Mouse (Mus musculus) thymus, adult 2 months (tissue): ENCODE results near the gene Hoxb9. TPM values are rescaled to one million over a fixed set of nuclear protein-coding genes. Genes with fewer than 3 reads are reported as not detected.
A peak's percentile ranks its signal among the peaks of the same experiment; 100 is the strongest.

Source experiments
- DNase-seq: peaks from one replicate; pipeline ENCODE4 v3.0.0; 2021
- H3K27ac ChIP-seq: fragments of 200-500 bp; 2 replicates; pipeline ENCODE4 v1.5.1; 2012; ENCODE audit warnings: low read length, control low read depth; ENCODE audit not compliant: control insufficient read depth, insufficient read depth
- H3K27me3 ChIP-seq: fragments of 200-500 bp; 2 replicates; pipeline ENCODE4 v1.6.1; 2012; ENCODE audit warnings: mild to moderate bottlenecking, low read length, moderate library complexity, mixed read lengths; ENCODE audit not compliant: control insufficient read depth, insufficient read depth
- H3K36me3 ChIP-seq: fragments of 200-500 bp; 2 replicates; pipeline ENCODE4 v1.6.1; 2012; ENCODE audit warnings: mild to moderate bottlenecking, low read length, moderate library complexity; ENCODE audit not compliant: control insufficient read depth, insufficient read depth
- H3K4me1 ChIP-seq: fragments of 200-500 bp; replicated peaks from 2 replicates; pipeline ENCODE4 v1.6.1; 2012; ENCODE audit warnings: low read length; ENCODE audit not compliant: control insufficient read depth, insufficient read depth
- H3K4me3 ChIP-seq: fragments of 200-500 bp; 2 replicates; pipeline ENCODE4 v1.5.1; 2012; ENCODE audit warnings: mild to moderate bottlenecking, low read length, control low read depth, moderate library complexity; ENCODE audit not compliant: control insufficient read depth, insufficient read depth
- CTCF ChIP-seq: fragments of 200-500 bp; IDR thresholded peaks from 2 replicates; pipeline ENCODE4 v1.5.1; 2012; ENCODE audit warnings: mild to moderate bottlenecking, control low read depth, low read length, moderate library complexity, borderline replicate concordance; ENCODE audit not compliant: control insufficient read depth, poor library complexity, insufficient read depth; ENCODE audit errors: extremely low read depth
- POLR2A ChIP-seq: fragments of 200-500 bp; IDR thresholded peaks from 2 replicates; pipeline ENCODE4 v1.6.1; 2012; ENCODE audit warnings: mild to moderate bottlenecking, low read length, control low read depth, moderate library complexity; ENCODE audit not compliant: control insufficient read depth, poor library complexity, insufficient read depth; ENCODE audit errors: extremely low read depth
- WGBS: fragments of 180-500 bp; shearing (Covaris S2); methylation state at CpG from one replicate; pipeline ENCODE4 v1.1.7; 2018; 5-methylcytosine and 5-hydroxymethylcytosine counted together
- polyA plus RNA-seq: library from polyadenylated mRNA; depleted of rRNA; stranded (reverse); fragments of >200 nt; gene quantifications from 2 replicates; pipeline ENCODE4 v1.2.3, GENCODE M21; 2012

Hoxb9 gene
- polyA plus RNA-seq, 1 experiment: 0.22 TPM

DNA sequence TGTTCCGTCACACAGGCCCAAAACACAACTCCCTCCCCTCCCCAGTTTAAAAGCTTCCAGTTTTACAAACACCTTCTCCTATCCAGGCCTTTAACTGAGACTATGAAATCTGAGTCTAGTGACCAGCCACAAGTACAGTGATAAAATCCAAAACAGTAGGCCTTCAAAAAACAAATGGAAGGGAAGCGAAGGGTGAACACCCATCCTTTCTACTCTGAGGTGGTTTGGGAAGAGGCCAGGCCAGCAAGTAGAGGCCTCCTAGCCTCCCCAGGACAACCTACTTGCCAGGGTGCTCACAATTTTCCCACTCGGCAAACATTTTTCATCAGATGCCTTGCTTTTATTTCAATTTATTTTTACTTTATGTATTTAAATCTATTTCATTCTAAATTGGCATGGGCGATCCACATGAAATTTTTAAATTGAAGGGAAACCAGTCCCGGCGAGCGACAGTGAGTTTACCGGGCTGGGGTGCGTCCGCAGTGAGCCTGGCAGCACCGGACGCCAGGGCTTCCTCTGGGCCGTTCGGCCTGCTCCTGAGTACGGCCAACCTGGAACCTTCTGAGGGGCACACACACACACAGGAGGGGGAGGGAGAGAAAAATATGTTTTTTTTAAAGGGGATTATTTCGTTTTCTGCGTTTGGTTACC, 19.6 kb downstream of the Hoxb9 start:
- 81% methylated on average over 17 of the region's 17 CpGs for WGBS
- no peak for DNase-seq
- no peaks in the 10 kb centered on the region for H3K36me3 ChIP-seq
- no peak for TF ChIP-seq CTCF
- no peak for TF ChIP-seq POLR2A
- H3K27ac ChIP-seq: no peak overlapping the region
- peaks cover 51% of the 10 kb centered on the region for H3K27me3 ChIP-seq
- H3K4me1 ChIP-seq: peaks cover 5% of the 10 kb centered on the region
- no peak overlapping the region for H3K4me3 ChIP-seq

DNA sequence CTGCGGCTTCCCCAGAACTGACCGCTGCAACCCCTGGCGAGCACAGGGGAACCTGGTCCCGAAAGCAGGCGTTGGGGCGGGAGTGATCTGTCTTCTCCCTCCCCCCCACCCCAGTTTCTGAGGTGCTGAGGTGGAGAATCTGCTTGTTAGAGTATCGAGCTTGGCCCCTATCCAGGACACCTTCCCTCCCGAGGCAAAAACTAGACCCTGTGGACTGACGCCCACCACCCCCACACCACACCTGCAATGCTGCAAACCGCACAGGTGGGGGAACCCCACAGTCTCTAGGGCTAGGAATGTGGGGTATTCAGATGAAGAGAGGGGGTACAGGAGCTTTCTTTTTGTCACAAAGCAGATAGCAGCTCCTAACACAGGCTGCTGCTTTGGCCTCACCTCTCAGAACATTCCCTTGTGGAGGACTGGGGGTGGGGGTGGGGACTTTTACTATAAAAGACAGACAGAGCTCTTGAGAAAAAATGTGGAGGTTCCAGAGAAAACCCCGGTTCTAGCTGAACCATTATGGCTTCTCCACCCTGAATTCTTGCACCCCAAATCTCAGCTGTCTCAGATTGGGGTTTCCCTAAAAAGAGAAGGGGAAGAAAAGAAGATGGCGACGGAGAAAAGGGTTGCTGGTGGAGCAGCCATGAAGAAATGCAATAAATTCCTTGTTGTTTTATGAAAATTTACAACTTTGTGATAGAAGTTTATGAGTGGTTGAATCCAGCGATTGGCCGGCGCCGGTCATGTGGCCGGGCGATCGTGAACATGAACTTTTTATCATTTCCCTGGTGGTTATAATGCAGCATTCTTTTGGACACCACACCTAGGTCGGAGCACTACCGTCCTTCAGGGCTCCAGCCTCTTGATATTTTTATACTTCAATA, 20.7 kb downstream of the Hoxb9 start, which contains the start of gene Hoxb6:
Gene Hoxb6, plus strand, starts transcription at position 796 of the 884 bp plus-strand sequence.
- Histone ChIP-seq H3K36me3 (no peaks in the 10 kb centered on the region), H3K4me3 (no peak within 1 kb of the TSS), H3K27me3 (peaks cover 50% of the 10 kb centered on the region), H3K4me1 (peaks cover under 1% of the 10 kb centered on the region), H3K27ac (no peak within 1 kb of the TSS)
- WGBS: 25% methylated on average over 22 of the region's 22 CpGs
- TF ChIP-seq POLR2A: no peak
- TF ChIP-seq CTCF: no peak
- no peak for DNase-seq

DNA sequence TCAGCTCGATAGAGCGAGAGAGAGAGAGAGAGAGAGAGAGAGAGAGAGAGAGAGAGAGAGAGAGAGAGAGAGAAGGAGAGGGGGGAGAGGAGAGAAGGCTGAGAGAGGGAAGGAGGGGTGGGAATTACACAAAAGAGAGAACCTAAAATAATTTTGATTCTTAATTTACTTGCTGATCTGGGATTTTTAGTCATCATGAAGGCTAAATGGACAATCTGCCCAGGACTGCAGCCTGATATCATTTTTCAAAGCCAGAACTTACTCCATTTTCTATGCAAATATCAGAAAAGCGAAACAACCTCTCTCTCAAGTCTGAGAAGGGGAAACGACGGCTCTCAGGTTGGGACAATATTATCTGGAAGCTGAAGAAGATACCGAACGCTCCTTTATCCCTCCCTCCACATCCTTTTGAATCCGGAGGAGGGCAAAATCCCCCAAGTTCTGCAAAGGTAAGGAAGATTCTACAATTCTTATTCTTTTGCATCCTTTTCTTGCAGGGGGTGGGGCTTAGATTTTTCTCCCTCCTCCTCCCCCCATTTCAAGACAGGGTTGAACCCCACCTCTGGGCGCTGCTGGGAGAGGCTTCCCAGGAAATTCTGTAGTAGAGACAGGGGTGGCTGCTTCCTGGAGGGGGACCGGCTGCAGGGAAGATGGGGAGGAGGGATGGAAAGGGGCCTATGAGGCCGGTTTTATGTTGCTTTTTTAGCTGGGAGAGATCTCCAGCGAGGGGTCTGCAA, 21.5 kb downstream of the Hoxb9 start:
- no peak overlapping the region for H3K4me3 ChIP-seq
- H3K36me3 ChIP-seq: no peaks in the 10 kb centered on the region
- H3K4me1 ChIP-seq: no peaks in the 10 kb centered on the region; the same call in 1 of the 2 replicates
- peaks cover 47% of the 10 kb centered on the region for H3K27me3 ChIP-seq
- no peak for DNase-seq
- no peak overlapping the region for H3K27ac ChIP-seq
- TF ChIP-seq CTCF (no peak), POLR2A (no peak)
- 5% methylated on average over 12 of the region's 12 CpGs for WGBS

DNA sequence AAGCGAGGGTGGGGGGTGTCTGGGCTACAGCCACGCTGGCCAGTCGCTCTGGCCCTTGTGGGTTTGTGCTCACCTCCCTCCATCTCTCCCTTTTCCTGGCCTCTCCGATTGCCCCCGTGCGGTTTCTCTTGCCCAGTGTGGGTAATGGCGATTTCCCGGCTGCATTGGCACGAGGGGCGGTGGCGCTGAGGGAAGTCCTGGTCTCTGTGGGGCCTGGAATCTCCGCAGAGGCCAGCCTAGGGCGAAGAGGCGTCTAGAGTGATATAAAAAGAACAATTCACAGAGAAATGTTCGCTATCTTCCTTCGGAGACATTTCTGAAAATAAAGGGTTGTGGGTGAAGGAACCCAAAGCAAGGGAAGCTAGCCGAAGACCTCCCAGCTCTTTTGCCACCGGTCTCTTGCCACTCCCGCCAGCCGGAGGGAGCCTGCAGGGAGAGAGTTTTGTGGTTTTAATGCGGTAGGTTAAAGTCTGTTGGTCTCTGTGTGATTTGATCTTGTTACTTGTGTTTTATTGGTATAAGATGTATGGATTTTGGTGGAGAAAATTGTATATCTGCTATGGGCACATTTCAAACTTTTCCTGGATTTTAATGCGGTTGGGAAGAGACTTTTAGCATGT, 22.2 kb downstream of the Hoxb9 start:
- no peaks in the 10 kb centered on the region; the same call in 1 of the 2 replicates for H3K4me1 ChIP-seq
- no peak for DNase-seq
- no peaks in the 10 kb centered on the region for H3K36me3 ChIP-seq
- peaks cover 41% of the 10 kb centered on the region for H3K27me3 ChIP-seq
- WGBS: 3% methylated on average over 22 of the region's 22 CpGs
- no peak overlapping the region for H3K27ac ChIP-seq
- TF ChIP-seq CTCF: no peak
- H3K4me3 ChIP-seq: no peak overlapping the region

DNA sequence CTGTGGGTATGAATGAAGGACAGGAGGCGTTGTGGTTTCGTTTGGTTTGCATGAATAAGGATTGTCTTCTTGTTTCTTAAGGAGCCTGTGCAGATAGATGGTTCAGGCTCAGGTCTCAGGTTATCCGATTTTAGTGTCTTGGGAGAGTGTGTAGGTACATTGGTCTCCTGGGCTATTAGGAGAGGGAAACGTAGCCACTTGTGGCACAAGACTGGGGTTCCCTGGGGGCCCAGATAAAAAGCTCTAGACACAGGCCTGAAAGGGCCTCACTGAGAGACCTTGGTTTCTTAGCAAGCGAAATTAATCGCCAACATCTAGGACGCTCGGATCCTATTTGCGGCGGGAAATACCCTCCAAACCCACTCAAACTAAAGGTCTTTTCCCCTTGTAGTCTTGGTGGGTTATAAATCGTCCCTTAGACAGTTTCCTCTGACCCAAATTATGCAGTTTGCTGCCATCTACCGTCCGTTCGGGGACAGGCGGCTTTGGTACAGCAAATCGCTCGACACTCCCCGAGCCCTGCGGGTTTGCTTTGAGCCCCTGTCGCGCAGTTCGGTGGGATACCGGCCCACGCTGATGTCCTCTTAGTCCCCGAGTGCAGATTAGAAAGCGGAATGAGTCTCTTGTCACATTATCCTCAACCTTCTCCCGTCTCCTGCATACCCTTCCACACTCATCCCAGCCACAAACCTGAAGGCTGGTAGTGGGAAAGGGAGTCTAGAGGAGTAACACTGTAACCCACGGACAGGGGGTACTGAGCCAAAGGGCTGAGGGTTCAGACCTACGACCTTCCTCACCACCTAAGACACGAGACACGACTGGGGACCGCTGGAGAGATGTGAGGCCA, 23.2 kb downstream of the Hoxb9 start:
- TF ChIP-seq POLR2A (no peak), CTCF (peak; percentile 66; the same call in 1 of the 2 replicates)
- Histone ChIP-seq H3K4me3 (no peak overlapping the region), H3K27ac (no peak overlapping the region), H3K4me1 (no peaks in the 10 kb centered on the region; the same call in 1 of the 2 replicates), H3K27me3 (peaks cover 40% of the 10 kb centered on the region), H3K36me3 (no peaks in the 10 kb centered on the region)
- peak; percentile 81 for DNase-seq
- 1% methylated on average over 32 of the region's 32 CpGs for WGBS
